Mouse (Mus musculus) ES-Bruce4 (cell line): ENCODE results near the gene Heatr4.

Experiments
- CTCF ChIP-seq: IDR thresholded peaks from one replicate; pipeline ENCODE4 v1.8.1; 2011; ENCODE audit warnings: low read depth, low read length
- EP300 ChIP-seq: IDR thresholded peaks from 2 replicates; pipeline ENCODE4 v1.6.1; 2011; ENCODE audit warnings: low read depth, low read length; ENCODE audit not compliant: insufficient read depth
- POLR2A ChIP-seq: IDR thresholded peaks from one replicate; pipeline ENCODE4 v1.8.1; 2011; ENCODE audit warnings: low read length; ENCODE audit not compliant: insufficient read depth

DNA sequence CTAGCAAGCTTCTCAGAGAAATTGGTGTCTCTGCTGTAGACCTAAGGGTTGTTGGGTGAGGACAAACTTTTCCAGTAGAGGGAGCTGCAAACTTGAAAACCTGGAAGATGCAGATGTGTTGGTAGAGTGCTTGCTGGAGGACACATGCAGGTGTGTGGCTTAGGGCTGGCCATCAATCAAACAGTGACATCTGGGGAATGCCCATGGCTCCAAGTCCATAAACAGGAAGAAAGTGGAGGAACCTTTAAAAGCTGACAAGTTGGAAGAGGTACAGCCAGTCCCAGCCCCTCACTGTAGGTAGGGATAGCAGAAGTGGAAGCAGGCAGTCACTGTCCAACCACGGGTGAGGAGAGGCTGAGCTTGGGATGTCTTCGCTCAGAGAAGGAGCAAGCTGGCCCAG is 12.5 kb downstream of the Heatr4 start:
- TF ChIP-seq CTCF (peak; percentile 44), POLR2A (no peak), EP300 (no peak)
